Mouse (Mus musculus) myocyte (in vitro differentiated cells): Measurements from ENCODE around the gene Pipox. TPM values are rescaled to one million over a fixed set of nuclear protein-coding genes. Genes with fewer than 3 reads are reported as not detected.

ENCODE experiments used
- H3K27me3 ChIP-seq: one replicate; pipeline ENCODE4 v1.6.1; 2011; ENCODE audit not compliant: control insufficient read depth, insufficient read depth, insufficient read length
- H3K36me3 ChIP-seq: one replicate; pipeline ENCODE4 v1.6.1; 2011; ENCODE audit not compliant: control insufficient read depth, insufficient read depth
- H3K4me2 ChIP-seq: one replicate; pipeline ENCODE4 v1.6.1; 2011; ENCODE audit warnings: low read depth, control low read depth
- H3K4me3 ChIP-seq: one replicate; pipeline ENCODE4 v1.5.1; 2011; ENCODE audit warnings: mild to moderate bottlenecking, control low read depth, moderate library complexity
- H3K79me2 ChIP-seq: one replicate; pipeline ENCODE4 v1.6.1; 2011; ENCODE audit not compliant: control insufficient read depth, insufficient read depth
- H3ac ChIP-seq: one replicate; pipeline ENCODE4 v1.6.1; 2011; ENCODE audit not compliant: control insufficient read depth, insufficient read length
- CEBPB ChIP-seq: IDR thresholded peaks from 2 replicates; pipeline ENCODE4 v1.6.1; 2011; ENCODE audit warnings: mild to moderate bottlenecking, moderate library complexity; ENCODE audit not compliant: poor library complexity, insufficient read depth, severe bottlenecking
- E2F4 ChIP-seq: IDR thresholded peaks from one replicate; pipeline ENCODE4 v1.6.1; 2011; ENCODE audit warnings: mild to moderate bottlenecking, control low read depth, moderate library complexity; ENCODE audit not compliant: insufficient read depth
- MAX ChIP-seq: IDR thresholded peaks from one replicate; pipeline ENCODE4 v1.6.1; 2011; ENCODE audit warnings: low read depth, mild to moderate bottlenecking, control low read depth
- MYOD1 ChIP-seq, 3 experiments: IDR thresholded peaks; one replicate each; pipeline ENCODE4 v1.6.1; 2011; ENCODE audit warnings: control low read depth in 2 of 3, low read depth in 2 of 3, mild to moderate bottlenecking in 2 of 3, moderate library complexity in 1 of 3; ENCODE audit not compliant: insufficient read length in 2 of 3, control insufficient read depth in 1 of 3
- MYOG ChIP-seq, 3 experiments: IDR thresholded peaks; one replicate each; pipeline ENCODE4 v1.6.1; 2011; ENCODE audit warnings: control low read depth in 2 of 3, low read depth in 2 of 3, mild to moderate bottlenecking in 2 of 3; ENCODE audit not compliant: insufficient read length in 2 of 3, control insufficient read depth in 1 of 3, insufficient read depth in 1 of 3
- POLR2A ChIP-seq: IDR thresholded peaks from one replicate; pipeline ENCODE4 v1.6.1; 2011; ENCODE audit warnings: low read depth, mild to moderate bottlenecking, control low read depth, moderate library complexity; ENCODE audit not compliant: insufficient read length
- POLR2AphosphoS2 ChIP-seq: IDR thresholded peaks from one replicate; pipeline ENCODE4 v1.6.1; 2011; ENCODE audit warnings: low read depth, control low read depth; ENCODE audit not compliant: insufficient read length
- REST ChIP-seq: IDR thresholded peaks from one replicate; pipeline ENCODE4 v1.6.1; 2011; ENCODE audit warnings: mild to moderate bottlenecking, control low read depth, moderate library complexity; ENCODE audit not compliant: insufficient read depth, insufficient read length
- SRF ChIP-seq: IDR thresholded peaks from one replicate; pipeline ENCODE4 v1.6.1; 2011; ENCODE audit warnings: low read depth; ENCODE audit not compliant: control insufficient read depth, insufficient read length
- TCF12 ChIP-seq: IDR thresholded peaks from one replicate; pipeline ENCODE4 v1.6.1; 2011; ENCODE audit warnings: mild to moderate bottlenecking, control low read depth; ENCODE audit not compliant: poor library complexity, insufficient read depth, severe bottlenecking
- TCF3 ChIP-seq: IDR thresholded peaks from one replicate; pipeline ENCODE4 v1.6.1; 2011; ENCODE audit warnings: low read depth, control low read depth; ENCODE audit not compliant: insufficient read length
- USF1 ChIP-seq: IDR thresholded peaks from one replicate; pipeline ENCODE4 v1.6.1; 2011; ENCODE audit warnings: low read depth, mild to moderate bottlenecking, control low read depth, moderate library complexity
- polyA plus RNA-seq: library from polyadenylated mRNA; unstranded; fragments of >200 nt; fragmentation: generic; extraction: Trizol; gene quantifications from one replicate; pipeline ENCODE4 v1.2.1, GENCODE M21; 2012; ENCODE audit warnings: missing spikeins

The Pipox gene
- polyA plus RNA-seq, 1 experiment, result not detected

GRCm38 (mm10) chr11:77908468-77908867 is 14.6 kb upstream of the Pipox start:
- H3K27me3 ChIP-seq, result peaks cover 76% of the 10 kb centered on the region
- H3K36me3 ChIP-seq, result no peaks in the 10 kb centered on the region
- H3K79me2 ChIP-seq, result no peaks in the 10 kb centered on the region
- no peak overlapping the region for H3K4me3 ChIP-seq
- TF ChIP-seq REST (no peak), MYOG (IDR thresholded peaks at IDR 0.05; ENCODE audit: control insufficient read depth in 1 of 3, insufficient read depth in 1 of 3, insufficient read length in 2 of 3, low read depth in 2 of 3) (no peak), USF1 (no peak), MYOD1 (IDR thresholded peaks at IDR 0.05; ENCODE audit: control insufficient read depth in 1 of 3, insufficient read length in 2 of 3, low read depth in 2 of 3) (no peak), E2F4 (no peak), POLR2A (no peak), TCF3 (no peak), MAX (no peak), CEBPB (no peak), POLR2AphosphoS2 (no peak), SRF (no peak), TCF12 (no peak)
- H3K4me2 ChIP-seq, result no peak overlapping the region
- no peak overlapping the region for H3ac ChIP-seq

DNA sequence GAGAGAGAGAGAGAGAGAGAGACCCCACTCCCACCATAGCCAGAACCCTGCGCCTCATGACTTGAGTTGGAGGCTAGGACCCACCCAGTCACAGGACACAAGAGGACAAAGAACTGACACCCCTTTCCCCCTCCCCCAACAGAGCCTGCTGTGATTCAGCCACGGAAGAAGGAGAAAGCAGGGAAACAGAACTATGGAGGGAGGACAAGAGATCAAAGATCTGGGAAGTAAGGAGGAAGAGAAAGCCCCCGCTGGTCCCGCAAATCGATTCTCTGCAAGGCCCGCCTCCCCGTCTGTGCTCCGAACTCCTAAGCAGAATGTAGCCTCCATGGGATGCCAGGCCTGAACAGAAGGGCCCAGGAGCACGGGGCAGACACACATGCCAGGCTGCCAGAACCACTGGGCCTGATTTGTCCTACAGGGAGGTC is 12.9 kb upstream of the Pipox start:
- no peak overlapping the region for H3ac ChIP-seq
- TF ChIP-seq MYOD1 (IDR thresholded peaks at IDR 0.05; ENCODE audit: control insufficient read depth in 1 of 3, insufficient read length in 2 of 3, low read depth in 2 of 3), result no peak
- TF ChIP-seq TCF3, result no peak
- no peak overlapping the region for H3K4me3 ChIP-seq
- H3K27me3 ChIP-seq, result peaks cover 76% of the 10 kb centered on the region
- no peaks in the 10 kb centered on the region for H3K79me2 ChIP-seq
- H3K4me2 ChIP-seq, result no peak overlapping the region
- H3K36me3 ChIP-seq, result no peaks in the 10 kb centered on the region

DNA sequence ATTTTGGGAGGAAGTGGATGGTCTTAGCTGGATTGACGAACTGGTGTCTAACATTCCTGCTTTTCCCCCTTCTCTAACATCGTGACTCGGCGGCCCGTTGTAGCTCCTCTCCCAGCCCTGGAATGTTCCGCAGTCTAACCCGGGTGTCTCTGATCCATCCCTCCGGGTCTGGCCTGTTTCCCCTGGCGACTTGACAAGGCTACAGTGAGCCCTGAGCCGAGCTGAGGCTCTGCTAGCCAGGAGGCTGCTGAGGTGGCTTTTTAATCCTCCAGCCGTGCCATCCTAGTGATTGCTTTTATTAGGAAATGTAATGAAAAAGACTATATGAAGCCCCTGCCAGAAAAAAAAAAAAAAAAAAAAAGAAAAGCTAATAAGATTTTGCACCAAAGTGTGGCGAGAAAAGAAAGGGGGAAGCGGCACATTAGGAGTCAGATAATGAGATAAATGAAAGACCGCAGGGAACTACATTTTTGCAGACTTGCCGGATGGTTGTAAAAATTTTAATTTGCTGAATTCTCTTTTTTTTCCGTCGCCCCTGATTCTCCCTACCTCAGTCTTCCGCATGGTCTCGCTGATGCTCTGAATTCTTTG is 12.3 kb upstream of the Pipox start:
- Histone ChIP-seq H3K79me2 (no peaks in the 10 kb centered on the region), H3K4me2 (no peak overlapping the region), H3K36me3 (no peaks in the 10 kb centered on the region), H3ac (no peak overlapping the region), H3K27me3 (peaks cover 79% of the 10 kb centered on the region), H3K4me3 (no peak overlapping the region)
- no peak for TF ChIP-seq USF1
- TF ChIP-seq REST, result no peak
- no peak for TF ChIP-seq MAX
- TF ChIP-seq SRF, result no peak

DNA sequence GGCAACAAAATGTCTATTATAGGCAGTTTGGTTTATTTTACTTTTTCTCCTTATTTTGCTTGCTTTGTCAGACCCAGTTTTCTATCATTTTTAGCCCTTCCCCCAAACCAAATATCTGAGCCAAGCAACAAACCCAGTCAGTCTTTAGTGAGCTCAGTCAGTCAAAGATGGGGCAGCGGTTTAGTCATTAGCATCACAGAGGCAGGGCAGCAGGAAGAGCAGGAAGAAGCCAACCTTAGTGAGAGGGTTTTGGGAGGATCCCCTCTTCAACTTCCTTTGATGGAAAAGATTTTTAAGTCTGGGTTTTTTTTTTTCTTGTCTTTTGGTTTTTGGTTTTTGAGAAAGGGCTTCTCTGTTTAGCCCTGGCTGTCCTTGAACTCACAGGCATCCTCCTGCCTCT is 10.8 kb upstream of the Pipox start:
- TF ChIP-seq TCF12 (no peak), TCF3 (no peak), POLR2AphosphoS2 (no peak), CEBPB (no peak), REST (no peak), USF1 (no peak), MYOG (IDR thresholded peaks at IDR 0.05; ENCODE audit: control insufficient read depth in 1 of 3, insufficient read depth in 1 of 3, insufficient read length in 2 of 3, low read depth in 2 of 3) (no peak), MAX (no peak), SRF (no peak), E2F4 (no peak)
- Histone ChIP-seq H3K4me2 (no peak overlapping the region), H3ac (no peak overlapping the region), H3K27me3 (peaks cover 85% of the 10 kb centered on the region), H3K4me3 (no peak overlapping the region), H3K36me3 (no peaks in the 10 kb centered on the region), H3K79me2 (no peaks in the 10 kb centered on the region)

- peaks cover 79% of the 10 kb centered on the region for H3K27me3 ChIP-seq
- TF ChIP-seq MYOG (IDR thresholded peaks at IDR 0.05; ENCODE audit: control insufficient read depth in 1 of 3, insufficient read depth in 1 of 3, insufficient read length in 2 of 3, low read depth in 2 of 3), result no peak
- no peak for TF ChIP-seq POLR2A
- TF ChIP-seq TCF12, result no peak
- no peak for TF ChIP-seq REST
- TF ChIP-seq E2F4, result no peak
- TF ChIP-seq MAX, result no peak
- no peak overlapping the region for H3ac ChIP-seq
- H3K36me3 ChIP-seq, result no peaks in the 10 kb centered on the region
- no peak overlapping the region for H3K4me3 ChIP-seq
- H3K79me2 ChIP-seq, result no peaks in the 10 kb centered on the region
- H3K4me2 ChIP-seq, result no peak overlapping the region
Measured at GRCm38 (mm10) chr11:77903761-77904160, 9.9 kb upstream of the Pipox start.
